Mouse (Mus musculus) spleen, adult 18-20 months (tissue): Measurements from ENCODE around the gene Eif3d.

ENCODE experiments used
- DNase-seq, 2 experiments: peaks; one replicate each; pipeline ENCODE4 v3.0.0; 2022; ENCODE audit warnings: mixed read lengths in 2 of 2

Gene Eif3d

DNA sequence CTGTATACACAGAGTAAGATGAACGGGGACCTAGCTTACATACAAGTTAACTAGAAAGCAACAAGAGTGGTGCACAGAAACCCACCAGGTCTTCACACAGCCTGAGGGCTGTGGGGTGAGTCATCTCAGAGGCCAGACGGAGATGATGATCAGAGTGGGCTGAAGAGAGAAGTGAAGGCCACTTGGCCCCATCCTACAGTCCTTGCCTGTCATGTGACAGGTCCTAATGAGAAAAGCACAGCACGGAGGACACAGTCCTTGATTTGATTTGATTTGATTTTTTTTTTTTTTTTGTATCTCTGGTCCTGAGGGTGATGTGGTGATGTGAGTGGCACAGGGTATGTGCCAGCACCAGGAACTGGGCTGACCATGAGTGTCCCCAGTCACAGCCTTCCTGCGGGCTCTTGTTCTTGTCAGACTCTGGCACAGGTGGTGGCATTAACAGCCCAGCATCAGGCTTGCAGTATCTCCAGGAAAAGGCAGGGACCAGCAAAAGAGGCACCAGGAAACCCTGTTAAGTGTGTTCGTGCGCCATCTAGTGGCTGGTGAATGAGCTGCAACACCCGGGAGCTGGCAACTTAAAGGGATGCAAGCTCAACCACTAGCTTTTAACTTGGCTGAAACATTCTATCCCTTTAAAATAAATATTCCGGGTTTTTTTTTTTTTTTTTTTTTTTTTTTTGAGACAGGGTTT is 53.6 kb downstream of the Eif3d start:
- peak; percentile 72 to 83 for DNase-seq

- no peak for DNase-seq
Observed at GRCm38 (mm10) chr15:77915287-77915686, 55.3 kb downstream of the Eif3d start.

DNA sequence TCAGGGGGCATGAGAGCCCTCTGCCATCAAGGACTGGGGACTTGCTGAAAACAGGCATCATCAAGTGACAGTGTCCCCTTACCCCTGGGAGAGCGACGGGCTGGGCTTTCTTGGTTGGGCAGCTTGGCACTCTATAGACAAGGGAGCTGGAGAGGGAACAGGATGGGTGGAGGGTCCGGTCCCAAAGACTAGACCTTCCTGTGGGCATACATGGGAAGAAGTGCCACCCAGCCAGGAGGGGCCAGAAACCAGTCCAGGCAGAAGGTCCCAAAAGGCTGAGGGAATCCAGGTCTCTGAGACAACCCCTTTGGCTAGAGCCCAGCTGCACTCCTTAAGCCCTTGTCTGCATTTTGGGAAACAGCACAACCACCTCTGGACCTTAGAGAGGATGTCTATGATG is 56.1 kb downstream of the Eif3d start:
- DNase-seq, result no peak

GRCm38 (mm10) chr15:77913054-77913453 is 57.6 kb downstream of the Eif3d start:
- no peak for DNase-seq

GRCm38 (mm10) chr15:77912585-77912984 is 58.0 kb downstream of the Eif3d start:
- no peak for DNase-seq

GRCm38 (mm10) chr15:77912048-77912447 is 58.6 kb downstream of the Eif3d start:
- DNase-seq, result no peak

DNA sequence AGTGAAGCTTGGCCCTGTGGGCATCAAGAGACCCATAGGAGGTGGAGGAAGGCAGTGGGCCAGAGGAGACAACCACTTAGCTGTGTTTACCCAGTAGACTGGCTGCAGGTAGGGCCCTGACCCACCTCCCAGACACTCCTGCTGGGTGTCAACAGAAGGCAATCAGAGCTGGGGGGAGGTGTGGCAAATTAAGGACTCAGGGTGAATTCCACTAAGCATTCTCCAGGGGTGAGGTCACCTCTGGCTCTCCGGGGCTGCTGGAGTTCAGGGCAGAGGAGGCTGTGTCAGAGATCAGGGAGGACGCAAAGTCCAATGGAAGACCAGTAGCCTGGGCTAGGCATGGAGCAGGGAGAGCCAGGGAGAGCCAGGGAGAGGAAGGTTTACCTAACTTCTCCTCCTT is 59.5 kb downstream of the Eif3d start:
- DNase-seq, result no peak
